Mouse (Mus musculus): ENCODE results near the gene Adk.

- no peak for TF ChIP-seq CTCF (conservative IDR thresholded peaks at IDR 0.05 in 1 of 2, IDR thresholded peaks at IDR 0.05 in 1 of 2; ENCODE audit: low read depth in 2 of 2, low read length in 2 of 2)
- no peak for TF ChIP-seq IRF4 (IDR thresholded peaks at IDR 0.05; ENCODE audit: low read depth, low read length)
- TF ChIP-seq CHD1 (IDR thresholded peaks at IDR 0.05; ENCODE audit: low read depth, low read length), result no peak
- no peak for TF ChIP-seq ZKSCAN1 (IDR thresholded peaks at IDR 0.05; ENCODE audit: borderline replicate concordance, low read depth, low read length)
- no peak for TF ChIP-seq USF2 (conservative IDR thresholded peaks at IDR 0.05; ENCODE audit: low read depth, low read length)
- no peak for TF ChIP-seq CHD2 (IDR thresholded peaks at IDR 0.05; ENCODE audit: low read length)
- TF ChIP-seq EP300 (IDR thresholded peaks at IDR 0.05; ENCODE audit: low read length), result no peak
- no peak for TF ChIP-seq ZMIZ1 (IDR thresholded peaks at IDR 0.05; ENCODE audit: low read depth, low read length)
- no peak for TF ChIP-seq MAFK (IDR thresholded peaks at IDR 0.05; ENCODE audit: insufficient replicate concordance, low read length)
- no peak for TF ChIP-seq NELFE (IDR thresholded peaks at IDR 0.05; ENCODE audit: low read depth, low read length)
- TF ChIP-seq POLR2A (IDR thresholded peaks at IDR 0.05; ENCODE audit: low read depth, low read length), result no peak
- no peak for TF ChIP-seq HCFC1 (IDR thresholded peaks at IDR 0.05; ENCODE audit: low read depth, low read length)
Measured at GRCm38 (mm10) chr14:21017871-21018270, 34.5 kb upstream of the Adk start.

Measured in CH12.LX (cell line).